Mouse (Mus musculus): ENCODE measurements around the gene Cdk20. TPM values are rescaled to one million over a fixed set of nuclear protein-coding genes. Genes with fewer than 3 reads are reported as not detected.

The Cdk20 gene
- total and polyA plus RNA-seq, 2 experiments from 2014 or later = 1.9 to 3.5 TPM

- 66% methylated on average over 7 of the region's 7 CpGs for WGBS
- peak overlapping the region; percentile 69 for H3K27ac ChIP-seq (ENCODE audit: low read depth)
- no peak for TF ChIP-seq CTCF (IDR thresholded peaks at IDR 0.05; ENCODE audit: low read depth)
- no peak for TF ChIP-seq EP300 (IDR thresholded peaks at IDR 0.05; ENCODE audit: low read depth)
- H3K4me1 ChIP-seq (ENCODE audit: control insufficient read depth, insufficient read depth) = peaks cover 6% of the 10 kb centered on the region; the same call in 1 of the 2 replicates
- no peak overlapping the region for H3K4me2 ChIP-seq (ENCODE audit: low read depth, low read length)
- no peaks in the 10 kb centered on the region for H3K9me3 ChIP-seq (replicated peaks; ENCODE audit: control insufficient read depth, low read length)
- no peak overlapping the region for H3K4me3 ChIP-seq (ENCODE audit: low read depth, low read length)
- no peaks in the 10 kb centered on the region for H3K27me3 ChIP-seq (ENCODE audit: control insufficient read depth, insufficient read depth, low read length)
- H3K36me3 ChIP-seq (replicated peaks; ENCODE audit: control insufficient read depth, insufficient read depth, low read length) = no peaks in the 10 kb centered on the region
- ATAC-seq (ENCODE audit: insufficient read depth, low read depth) (no peak), DNase-seq (ENCODE audit: low spot score) (peak; percentile 60)
- no peak overlapping the region for H3K9ac ChIP-seq (replicated peaks; ENCODE audit: low read depth, low read length)
These were observed 10.0 kb upstream of the Cdk20 start for GRCm38 (mm10) chr13:64421952-64422606.

GRCm38 (mm10) chr13:64422607-64422957 lies 9.5 kb upstream of the Cdk20 start:
- Histone ChIP-seq H3K4me1 (ENCODE audit: control insufficient read depth, insufficient read depth) (peaks cover 6% of the 10 kb centered on the region; the same call in 1 of the 2 replicates), H3K9ac (replicated peaks; ENCODE audit: low read depth, low read length) (no peak overlapping the region), H3K4me2 (ENCODE audit: low read depth, low read length) (no peak overlapping the region), H3K4me3 (ENCODE audit: low read depth, low read length) (no peak overlapping the region), H3K27ac (ENCODE audit: low read depth) (peak overlapping the region; percentile 69; the same call in 1 of the 2 replicates), H3K27me3 (ENCODE audit: control insufficient read depth, insufficient read depth, low read length) (no peaks in the 10 kb centered on the region), H3K9me3 (replicated peaks; ENCODE audit: control insufficient read depth, low read length) (no peaks in the 10 kb centered on the region), H3K36me3 (replicated peaks; ENCODE audit: control insufficient read depth, insufficient read depth, low read length) (no peaks in the 10 kb centered on the region)
- WGBS = 86% methylated on average over 6 of the region's 6 CpGs
- no peak for DNase-seq (ENCODE audit: low spot score)
- no peak for ATAC-seq (ENCODE audit: insufficient read depth, low read depth)
- no peak for TF ChIP-seq EP300 (IDR thresholded peaks at IDR 0.05; ENCODE audit: low read depth)
- no peak for TF ChIP-seq CTCF (IDR thresholded peaks at IDR 0.05; ENCODE audit: low read depth)

- Histone ChIP-seq H3K36me3 (replicated peaks; ENCODE audit: control insufficient read depth, insufficient read depth, low read length) (no peaks in the 10 kb centered on the region), H3K4me2 (ENCODE audit: low read depth, low read length) (no peak overlapping the region), H3K9ac (replicated peaks; ENCODE audit: low read depth, low read length) (no peak overlapping the region), H3K27me3 (ENCODE audit: control insufficient read depth, insufficient read depth, low read length) (no peaks in the 10 kb centered on the region), H3K9me3 (replicated peaks; ENCODE audit: control insufficient read depth, low read length) (no peaks in the 10 kb centered on the region), H3K4me1 (ENCODE audit: control insufficient read depth, insufficient read depth) (peaks cover 6% of the 10 kb centered on the region; the same call in 1 of the 2 replicates), H3K4me3 (ENCODE audit: low read depth, low read length) (no peak overlapping the region), H3K27ac (ENCODE audit: low read depth) (no peak overlapping the region)
- TF ChIP-seq EP300 (IDR thresholded peaks at IDR 0.05; ENCODE audit: low read depth) (no peak), CTCF (IDR thresholded peaks at IDR 0.05; ENCODE audit: low read depth) (no peak)
- DNase-seq (ENCODE audit: low spot score) (no peak), ATAC-seq (ENCODE audit: insufficient read depth, low read depth) (no peak)
- WGBS = 61% methylated on average over 3 of the region's 3 CpGs
These were observed 7.8 kb upstream of the Cdk20 start for GRCm38 (mm10) chr13:64424347-64424746.

- Histone ChIP-seq H3K9ac (replicated peaks; ENCODE audit: low read depth, low read length) (no peak overlapping the region), H3K27ac (ENCODE audit: low read depth) (no peak overlapping the region), H3K9me3 (replicated peaks; ENCODE audit: control insufficient read depth, low read length) (no peaks in the 10 kb centered on the region), H3K4me3 (ENCODE audit: low read depth, low read length) (no peak overlapping the region), H3K4me2 (ENCODE audit: low read depth, low read length) (no peak overlapping the region), H3K36me3 (replicated peaks; ENCODE audit: control insufficient read depth, insufficient read depth, low read length) (no peaks in the 10 kb centered on the region), H3K27me3 (ENCODE audit: control insufficient read depth, insufficient read depth, low read length) (no peaks in the 10 kb centered on the region), H3K4me1 (ENCODE audit: control insufficient read depth, insufficient read depth) (peaks cover 6% of the 10 kb centered on the region; the same call in 1 of the 2 replicates)
- 41% methylated on average over 1 of the region's 1 CpGs for WGBS
- no peak for TF ChIP-seq CTCF (IDR thresholded peaks at IDR 0.05; ENCODE audit: low read depth)
- no peak for TF ChIP-seq EP300 (IDR thresholded peaks at IDR 0.05; ENCODE audit: low read depth)
- no peak for ATAC-seq (ENCODE audit: insufficient read depth, low read depth)
- no peak for DNase-seq (ENCODE audit: low spot score)
These were observed 6.8 kb upstream of the Cdk20 start for GRCm38 (mm10) chr13:64425280-64425679.

- Histone ChIP-seq H3K36me3 (replicated peaks; ENCODE audit: control insufficient read depth, insufficient read depth, low read length) (no peaks in the 10 kb centered on the region), H3K9ac (replicated peaks; ENCODE audit: low read depth, low read length) (no peak overlapping the region), H3K27ac (ENCODE audit: low read depth) (no peak overlapping the region), H3K4me2 (ENCODE audit: low read depth, low read length) (no peak overlapping the region), H3K4me3 (ENCODE audit: low read depth, low read length) (no peak overlapping the region), H3K27me3 (ENCODE audit: control insufficient read depth, insufficient read depth, low read length) (no peaks in the 10 kb centered on the region), H3K4me1 (ENCODE audit: control insufficient read depth, insufficient read depth) (peaks cover 6% of the 10 kb centered on the region), H3K9me3 (replicated peaks; ENCODE audit: control insufficient read depth, low read length) (no peaks in the 10 kb centered on the region)
- 9% methylated on average over 1 of the region's 1 CpGs for WGBS
- ATAC-seq (ENCODE audit: insufficient read depth, low read depth) = no peak
- TF ChIP-seq CTCF (IDR thresholded peaks at IDR 0.05; ENCODE audit: low read depth) = peak; percentile 60
- no peak for TF ChIP-seq EP300 (IDR thresholded peaks at IDR 0.05; ENCODE audit: low read depth)
- peak; percentile 16 for DNase-seq (ENCODE audit: low spot score)
These were observed 2.8 kb upstream of the Cdk20 start for GRCm38 (mm10) chr13:64429328-64429727.

GRCm38 (mm10) chr13:64437801-64438200 lies 5.7 kb downstream of the Cdk20 start:
- Histone ChIP-seq H3K36me3 (replicated peaks; ENCODE audit: control insufficient read depth, insufficient read depth, low read length) (no peaks in the 10 kb centered on the region), H3K4me2 (ENCODE audit: low read depth, low read length) (no peak overlapping the region), H3K27ac (ENCODE audit: low read depth) (no peak overlapping the region), H3K4me1 (ENCODE audit: control insufficient read depth, insufficient read depth) (no peaks in the 10 kb centered on the region), H3K27me3 (ENCODE audit: control insufficient read depth, insufficient read depth, low read length) (no peaks in the 10 kb centered on the region), H3K4me3 (ENCODE audit: low read depth, low read length) (no peak overlapping the region), H3K9ac (replicated peaks; ENCODE audit: low read depth, low read length) (no peak overlapping the region), H3K9me3 (replicated peaks; ENCODE audit: control insufficient read depth, low read length) (no peaks in the 10 kb centered on the region)
- 82% methylated on average over 7 of the region's 7 CpGs for WGBS
- TF ChIP-seq EP300 (IDR thresholded peaks at IDR 0.05; ENCODE audit: low read depth) (no peak), CTCF (IDR thresholded peaks at IDR 0.05; ENCODE audit: low read depth) (no peak)
- DNase-seq (ENCODE audit: low spot score) = no peak
- ATAC-seq (ENCODE audit: insufficient read depth, low read depth) = no peak
